Mouse (Mus musculus): Measurements from ENCODE around the gene Mmp15.
A peak's percentile ranks its signal among the peaks of the same experiment; 100 is the strongest.

DNA sequence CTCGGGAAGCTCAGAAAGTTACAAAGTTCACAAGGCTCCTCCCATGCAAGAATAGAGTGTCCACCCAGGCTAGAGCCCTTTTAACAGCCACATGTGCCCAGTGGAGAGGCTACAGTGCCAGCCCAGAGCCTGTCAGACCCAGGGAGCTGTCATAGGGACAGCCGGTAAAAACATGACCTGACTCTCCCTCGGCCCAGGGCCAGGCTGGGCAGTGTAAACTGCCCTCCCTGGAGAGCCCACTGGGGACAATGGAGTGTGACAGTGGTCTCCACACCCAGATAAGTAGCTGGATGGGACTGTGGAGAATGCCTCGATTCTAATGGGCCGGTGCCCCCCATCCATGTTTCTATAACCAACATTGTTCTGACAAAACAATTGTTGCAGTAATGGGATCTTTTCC, 57.5 kb downstream of the Mmp15 start:
- TF ChIP-seq CTCF (IDR thresholded peaks at IDR 0.05) (peak; percentile 36), POLR2A (IDR thresholded peaks at IDR 0.05; ENCODE audit: insufficient read depth, low read depth, low read length) (no peak)
